Mouse (Mus musculus): ENCODE measurements at regions not wholly inside any gene's neighbourhood (a gene's known extent, or its start where the extent isn't known, plus 50 kb on each side); places are given as distances from the start of the nearest gene placed in this dataset.

DNA sequence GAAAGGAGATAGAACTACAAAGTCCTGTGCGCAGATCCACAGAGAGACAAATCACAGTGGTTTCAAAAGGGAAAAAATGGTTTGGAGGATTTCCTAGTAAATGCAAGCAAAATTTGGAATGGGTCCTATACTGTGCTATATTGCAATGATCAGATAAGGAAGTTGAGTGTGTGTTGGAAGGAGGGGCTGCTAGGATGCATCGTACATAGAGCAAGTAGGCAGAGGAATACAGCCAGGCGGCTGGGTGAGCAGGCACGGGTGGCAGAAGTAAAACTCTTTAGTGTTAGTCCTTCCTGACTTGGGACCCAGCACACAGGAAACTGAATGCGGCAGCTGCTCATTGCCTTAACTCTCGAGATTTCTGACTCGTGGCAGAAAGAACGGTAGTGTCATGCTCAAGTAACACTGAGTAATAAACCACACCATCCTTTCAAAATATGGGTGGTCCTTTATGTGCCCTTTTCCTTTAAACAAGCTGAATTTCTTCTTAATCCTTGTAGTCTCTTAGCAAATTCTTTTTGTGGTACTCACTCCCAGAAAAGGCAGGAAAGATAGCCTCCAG, 87.0 kb upstream of the Itprid2 start:
- no peak for DNase-seq

DNA sequence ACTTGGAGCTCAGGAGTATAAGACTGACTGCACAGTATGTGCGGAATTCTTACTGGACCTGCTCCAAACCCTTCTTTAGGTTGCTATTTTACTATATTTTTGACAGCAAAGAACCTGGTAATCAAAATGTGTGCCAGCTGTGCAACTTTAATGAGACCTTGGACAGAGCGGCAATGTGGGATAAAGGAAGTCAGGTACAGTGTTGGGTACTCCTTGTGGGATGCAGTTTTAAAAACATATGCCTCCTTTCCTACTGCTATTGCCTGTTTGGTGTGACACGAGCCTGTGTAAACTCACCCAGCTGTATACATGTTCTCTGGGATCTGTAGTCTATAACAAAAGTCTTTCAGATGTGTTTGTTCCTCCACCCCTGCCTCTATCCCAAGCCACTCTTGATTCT, 85.4 kb upstream of the Itprid2 start:
- no peak for DNase-seq

DNA sequence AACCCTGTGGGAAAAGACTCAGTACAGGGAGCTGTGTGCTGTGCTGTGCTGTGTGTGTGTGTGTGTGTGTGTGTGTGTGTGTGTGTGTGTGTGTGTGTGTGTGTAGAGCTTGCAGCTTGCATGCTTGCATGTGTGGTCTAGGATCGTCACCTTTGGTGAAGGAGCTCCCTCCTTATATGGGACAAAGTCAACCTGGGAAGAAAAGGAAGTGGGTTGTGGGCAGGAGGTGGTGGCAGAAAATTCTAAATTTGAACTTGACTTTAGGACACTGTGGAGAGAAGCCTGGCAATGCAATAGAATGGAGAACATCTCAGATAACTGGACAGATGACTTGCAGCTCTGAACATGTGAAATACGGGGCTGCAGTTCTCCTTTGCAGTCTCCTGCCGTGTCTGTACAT, 84.7 kb upstream of the Itprid2 start:
- no peak for DNase-seq

- DNase-seq = no peak
These were observed 82.7 kb upstream of the Itprid2 start for GRCm38 (mm10) chr2:79552481-79552880.

DNA sequence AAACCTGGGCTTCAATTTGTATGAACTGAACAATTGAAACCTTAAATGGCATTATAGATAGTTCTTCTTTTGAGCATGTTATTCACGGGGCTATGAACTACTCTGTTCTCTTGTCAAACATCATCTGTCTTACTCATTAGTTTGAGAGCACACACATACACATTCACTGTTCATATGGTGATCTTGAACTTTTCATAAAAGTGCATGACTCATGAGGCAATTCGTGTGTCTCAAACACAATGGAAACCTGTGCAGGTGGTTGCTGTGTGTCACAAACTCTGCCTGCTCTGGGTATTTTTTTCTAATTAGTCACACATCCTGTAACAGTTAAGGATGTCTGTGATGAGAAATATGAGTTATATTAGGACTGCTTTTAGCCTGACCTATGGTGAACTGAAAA, 79.8 kb upstream of the Itprid2 start:
- no peak for DNase-seq

DNA sequence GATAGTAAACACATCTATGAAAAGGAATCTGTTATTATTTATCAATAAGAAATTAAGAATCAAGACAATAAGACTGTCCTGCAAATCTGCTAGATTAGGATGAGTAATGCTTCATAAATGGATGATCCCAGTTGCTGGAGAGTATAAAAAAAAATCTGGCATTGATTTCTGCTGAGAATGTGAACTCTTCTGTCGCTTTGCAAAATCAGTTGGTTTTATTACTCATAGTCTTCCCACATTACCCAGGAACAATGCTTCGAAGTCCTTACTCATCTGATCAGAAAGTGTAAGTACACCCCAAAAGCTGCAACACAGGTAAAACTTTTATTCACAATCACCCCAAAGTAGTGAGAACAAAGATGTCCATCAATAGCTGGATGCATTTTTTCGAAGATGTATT, 77.8 kb upstream of the Itprid2 start:
- no peak for DNase-seq

DNA sequence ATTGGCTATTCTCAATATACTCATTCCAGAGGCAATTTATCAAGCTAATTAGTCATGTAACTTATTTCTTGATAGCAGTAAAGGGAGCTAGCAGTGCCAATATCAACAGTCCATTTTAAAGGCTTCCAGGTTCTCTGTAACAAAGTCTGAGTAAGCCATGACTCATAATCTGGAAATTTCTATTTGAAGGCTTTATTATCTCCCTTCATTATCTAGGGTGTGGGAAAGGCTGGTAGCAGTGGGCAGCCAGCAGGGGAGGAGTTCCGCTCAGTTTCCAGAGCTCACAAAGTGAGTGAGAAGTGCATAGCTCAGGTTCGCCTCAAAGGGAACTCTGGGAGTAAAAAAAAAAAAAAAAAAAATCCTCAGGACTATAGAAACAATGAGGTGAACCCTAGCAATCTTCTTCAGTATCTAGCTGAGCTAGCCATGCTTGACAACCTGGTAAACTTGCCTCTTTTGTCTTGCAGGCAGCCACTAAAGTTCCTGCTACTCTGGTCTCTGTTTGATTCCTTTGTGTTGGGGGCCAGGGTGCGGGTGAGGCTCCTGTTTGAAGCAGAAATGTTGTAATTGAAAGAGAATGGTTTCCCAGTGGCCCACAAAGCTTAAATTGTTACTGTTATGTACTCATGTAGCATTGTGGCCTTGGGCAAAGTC, 68.7 kb upstream of the Itprid2 start:
- no peak for DNase-seq

DNA sequence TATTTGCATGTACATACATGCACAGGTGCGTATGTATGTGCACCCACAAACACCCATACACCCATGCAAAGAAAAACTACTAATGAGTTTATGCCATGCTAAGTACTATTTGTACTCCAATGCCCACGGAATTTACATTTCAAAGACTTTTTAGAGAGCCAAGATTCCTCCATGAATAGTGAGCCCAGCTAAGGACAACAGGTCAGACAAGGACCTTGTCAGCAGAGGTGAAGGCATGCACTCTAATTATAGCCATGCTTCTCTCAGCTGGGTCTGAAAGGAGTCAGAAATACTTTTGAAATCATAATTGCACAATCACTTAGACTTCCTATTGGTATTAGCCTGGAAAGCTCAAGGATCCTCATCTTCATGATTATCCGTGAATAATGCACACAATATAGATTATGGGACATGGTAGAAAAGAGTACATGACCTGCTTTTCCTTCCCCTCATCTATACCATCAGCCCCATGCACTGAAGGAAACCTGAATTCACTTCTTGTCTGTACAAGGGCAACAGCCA, 67.7 kb upstream of the Itprid2 start:
- no peak for DNase-seq

- peak; percentile 79 for DNase-seq
These were observed 65.5 kb upstream of the Itprid2 start for GRCm38 (mm10) chr2:79569663-79570062.

GRCm38 (mm10) chr2:79571910-79572309, 63.2 kb upstream of the Itprid2 start:
- no peak for DNase-seq

GRCm38 (mm10) chr2:79575074-79575473, 60.1 kb upstream of the Itprid2 start:
- DNase-seq = no peak

- no peak for DNase-seq
These were observed 50.0 kb upstream of the Itprid2 start for GRCm38 (mm10) chr2:79585022-79585774.

Data from cerebellum, adult 9-10 months (tissue).